Mouse (Mus musculus): ENCODE data around the gene Aox2. TPM values are rescaled to one million over a fixed set of nuclear protein-coding genes. Genes with fewer than 3 reads are reported as not detected.
A peak's percentile ranks its signal among the peaks of the same experiment; 100 is the strongest.

The Aox2 gene
- polyA plus RNA-seq, 1 experiment: 0.01 TPM

- Histone ChIP-seq H3K27ac (ENCODE audit: insufficient read depth, low read depth, low read length) (no peak overlapping the region), H3K4me1 (ENCODE audit: control insufficient read depth, insufficient read depth, insufficient read length, low read length) (no peaks in the 10 kb centered on the region), H3K27me3 (ENCODE audit: control insufficient read depth, insufficient read depth, low read length) (no peaks in the 10 kb centered on the region), H3K4me3 (ENCODE audit: low read depth, low read length) (no peak overlapping the region), H3K36me3 (ENCODE audit: control insufficient read depth, insufficient read depth, low read length) (no peaks in the 10 kb centered on the region)
- WGBS: 86% methylated on average over 5 of the region's 5 CpGs
- TF ChIP-seq POLR2A (IDR thresholded peaks at IDR 0.05; ENCODE audit: low read depth, low read length) (no peak), CTCF (IDR thresholded peaks at IDR 0.05; ENCODE audit: extremely low read depth, insufficient read length, insufficient replicate concordance, low read depth, low read length) (no peak)
Observed at GRCm38 (mm10) chr1:58382586-58383281, 104.6 kb downstream of the Aox2 start.

DNA sequence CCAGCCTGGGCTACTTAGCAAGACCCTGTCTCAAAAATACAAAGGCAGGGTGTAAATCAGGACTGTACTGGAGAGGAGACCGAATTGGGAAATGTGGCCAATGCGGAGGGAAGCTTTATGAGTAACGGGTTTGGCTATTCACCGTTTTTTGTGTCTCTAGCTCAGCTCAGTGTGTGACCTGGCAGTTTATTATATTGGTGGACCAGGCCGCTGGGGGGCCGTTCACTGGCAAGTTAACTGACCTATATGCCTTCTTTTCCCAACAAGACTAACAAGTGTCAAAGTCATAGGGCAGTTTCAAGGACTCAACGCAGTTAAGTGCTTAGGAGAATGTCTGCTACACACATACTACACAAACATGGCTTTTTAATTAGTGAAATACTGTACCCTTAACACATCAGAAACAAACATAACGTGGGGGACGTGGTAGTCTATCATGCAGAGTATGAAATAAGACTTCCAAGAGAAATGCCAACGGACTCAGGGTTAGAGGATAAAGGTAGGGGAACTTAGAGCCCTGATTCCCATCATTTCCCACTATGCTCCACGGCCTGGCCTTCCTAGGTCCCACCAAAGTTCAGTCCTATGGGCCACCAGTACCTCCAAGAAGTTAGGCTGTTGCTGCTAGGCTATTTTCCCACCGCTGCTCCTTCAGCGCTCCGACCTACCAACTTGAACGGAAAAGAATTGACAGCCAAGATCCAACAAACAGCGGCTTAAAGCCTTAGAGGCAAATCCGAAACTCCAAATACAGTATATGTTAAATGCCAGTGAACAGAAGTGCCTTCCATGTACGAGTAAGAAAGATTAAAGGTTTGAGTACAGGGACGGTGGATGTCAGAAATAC is 113.5 kb downstream of the Aox2 start:
- Histone ChIP-seq H3K4me3 (ENCODE audit: low read depth, low read length) (peak overlapping the region; percentile 91), H3K27me3 (ENCODE audit: control insufficient read depth, insufficient read depth, low read length) (no peaks in the 10 kb centered on the region), H3K36me3 (ENCODE audit: control insufficient read depth, insufficient read depth, low read length) (peaks cover 19% of the 10 kb centered on the region), H3K4me1 (ENCODE audit: control insufficient read depth, insufficient read depth, insufficient read length, low read length) (no peaks in the 10 kb centered on the region; the same call in 1 of the 2 replicates), H3K27ac (ENCODE audit: insufficient read depth, low read depth, low read length) (peak overlapping the region; percentile 97; the same call in 1 of the 2 replicates)
- TF ChIP-seq POLR2A (IDR thresholded peaks at IDR 0.05; ENCODE audit: low read depth, low read length) (no peak), CTCF (IDR thresholded peaks at IDR 0.05; ENCODE audit: extremely low read depth, insufficient read length, insufficient replicate concordance, low read depth, low read length) (no peak)
- 38% methylated on average over 19 of the region's 19 CpGs for WGBS

- WGBS: under 1% methylated on average over 16 of the region's 16 CpGs
- Histone ChIP-seq H3K4me3 (ENCODE audit: low read depth, low read length) (peak overlapping the region; percentile 91), H3K27ac (ENCODE audit: insufficient read depth, low read depth, low read length) (peak overlapping the region; percentile 97), H3K36me3 (ENCODE audit: control insufficient read depth, insufficient read depth, low read length) (peaks cover 23% of the 10 kb centered on the region), H3K27me3 (ENCODE audit: control insufficient read depth, insufficient read depth, low read length) (no peaks in the 10 kb centered on the region), H3K4me1 (ENCODE audit: control insufficient read depth, insufficient read depth, insufficient read length, low read length) (no peaks in the 10 kb centered on the region; the same call in 1 of the 2 replicates)
- TF ChIP-seq POLR2A (IDR thresholded peaks at IDR 0.05; ENCODE audit: low read depth, low read length) (no peak), CTCF (IDR thresholded peaks at IDR 0.05; ENCODE audit: extremely low read depth, insufficient read length, insufficient replicate concordance, low read depth, low read length) (no peak)
Observed at GRCm38 (mm10) chr1:58392268-58392651, 114.1 kb downstream of the Aox2 start.

DNA sequence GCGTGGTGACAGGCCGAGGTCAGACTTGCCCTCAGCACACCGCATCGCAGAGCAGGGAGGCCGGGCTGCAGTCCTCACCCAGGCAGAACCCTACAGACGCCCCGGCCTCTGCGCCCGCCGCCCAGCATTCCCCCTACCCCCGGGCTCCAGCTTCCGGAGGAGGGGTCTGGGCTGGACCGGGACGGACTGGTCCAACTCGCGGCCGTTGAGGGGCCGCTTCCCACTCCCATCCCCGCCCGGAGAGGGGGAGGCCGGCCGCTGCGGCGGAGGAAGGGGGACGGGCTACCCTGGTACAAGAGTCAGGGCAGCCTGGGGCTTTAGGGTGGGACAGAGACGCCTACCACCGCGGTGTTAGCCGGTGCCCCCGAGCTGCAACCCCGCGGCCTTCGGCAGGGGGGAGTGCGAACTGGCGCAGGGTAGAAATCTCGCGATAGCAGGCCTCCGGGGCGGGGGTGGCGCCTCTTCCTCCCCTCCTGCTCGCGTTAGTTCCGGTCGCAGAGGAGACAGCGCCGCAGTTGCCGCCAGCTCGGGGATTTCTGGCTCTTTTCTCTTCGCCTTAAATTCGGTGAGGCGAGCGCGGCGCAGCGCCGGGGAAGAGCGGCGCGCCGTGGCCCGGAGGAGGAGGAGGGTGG is 114.6 kb downstream of the Aox2 start, which contains the start of gene Bzw1:
TSS of gene Bzw1 (plus strand) at position 247 of the 632 bp plus-strand sequence.
- 1% methylated on average over 58 of the region's 61 CpGs for WGBS
- Histone ChIP-seq H3K36me3 (ENCODE audit: control insufficient read depth, insufficient read depth, low read length) (peaks cover 25% of the 10 kb centered on the region), H3K4me1 (ENCODE audit: control insufficient read depth, insufficient read depth, insufficient read length, low read length) (no peaks in the 10 kb centered on the region; the same call in 1 of the 2 replicates), H3K27ac (ENCODE audit: insufficient read depth, low read depth, low read length) (peak within 1 kb of the TSS; percentile 97), H3K4me3 (ENCODE audit: low read depth, low read length) (peak within 1 kb of the TSS; percentile 91), H3K27me3 (ENCODE audit: control insufficient read depth, insufficient read depth, low read length) (no peaks in the 10 kb centered on the region)
- TF ChIP-seq CTCF (IDR thresholded peaks at IDR 0.05; ENCODE audit: extremely low read depth, insufficient read length, insufficient replicate concordance, low read depth, low read length): no peak
- TF ChIP-seq POLR2A (IDR thresholded peaks at IDR 0.05; ENCODE audit: low read depth, low read length): peak; percentile 83; the same call in 1 of the 2 replicates

DNA sequence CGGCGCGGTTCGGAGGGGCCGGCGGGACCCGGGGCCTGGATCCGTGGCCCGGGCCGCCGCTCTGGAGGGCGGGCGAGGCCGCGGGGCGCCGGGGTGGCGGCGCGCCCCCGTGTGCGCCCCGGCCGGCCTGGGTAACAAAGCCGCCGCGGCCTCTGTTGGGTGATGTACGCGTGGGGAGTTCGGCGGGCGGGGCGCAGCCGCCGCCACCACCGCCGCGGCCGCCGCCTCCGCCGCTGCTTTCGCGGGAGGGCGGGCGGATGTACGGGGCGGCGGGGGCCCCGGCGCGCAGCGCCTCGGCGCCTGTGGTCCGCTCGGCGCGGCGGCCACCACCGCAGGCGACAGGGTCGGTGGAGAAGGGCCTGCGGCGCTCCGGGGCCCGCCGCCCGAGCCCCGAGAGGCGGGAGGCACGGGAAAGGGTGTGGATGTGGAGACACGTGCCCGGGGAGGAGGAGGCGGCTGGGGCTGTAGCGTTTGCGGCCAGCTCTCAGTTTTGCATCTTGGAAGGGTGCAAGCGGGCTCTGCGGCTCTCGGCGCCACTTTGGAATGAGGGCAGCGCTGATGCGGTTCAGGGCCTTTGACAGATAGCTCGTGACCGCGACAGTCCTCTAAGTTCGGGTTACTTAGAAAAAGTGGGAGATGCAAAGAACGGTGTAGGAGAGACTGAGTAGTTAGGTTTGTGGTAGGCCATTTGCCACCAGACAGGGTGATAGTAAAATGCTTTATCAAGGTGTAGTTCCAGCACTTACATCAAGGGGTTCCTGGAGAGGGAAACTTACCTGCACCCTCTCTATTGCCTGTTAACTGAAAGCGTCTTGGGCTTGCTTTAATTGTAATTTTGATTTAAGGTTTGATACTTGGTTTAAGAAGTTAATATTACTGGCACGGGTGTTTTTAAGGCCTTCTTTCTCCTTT is 115.4 kb downstream of the Aox2 start:
- peak overlapping the region; percentile 91 for H3K4me3 ChIP-seq (ENCODE audit: low read depth, low read length)
- H3K4me1 ChIP-seq (ENCODE audit: control insufficient read depth, insufficient read depth, insufficient read length, low read length): no peaks in the 10 kb centered on the region; the same call in 1 of the 2 replicates
- H3K27ac ChIP-seq (ENCODE audit: insufficient read depth, low read depth, low read length): peak overlapping the region; percentile 84
- WGBS: 1% methylated on average over 83 of the region's 90 CpGs
- H3K27me3 ChIP-seq (ENCODE audit: control insufficient read depth, insufficient read depth, low read length): no peaks in the 10 kb centered on the region
- no peak for TF ChIP-seq POLR2A (IDR thresholded peaks at IDR 0.05; ENCODE audit: low read depth, low read length)
- no peak for TF ChIP-seq CTCF (IDR thresholded peaks at IDR 0.05; ENCODE audit: extremely low read depth, insufficient read length, insufficient replicate concordance, low read depth, low read length)
- peaks cover 30% of the 10 kb centered on the region for H3K36me3 ChIP-seq (ENCODE audit: control insufficient read depth, insufficient read depth, low read length)

DNA sequence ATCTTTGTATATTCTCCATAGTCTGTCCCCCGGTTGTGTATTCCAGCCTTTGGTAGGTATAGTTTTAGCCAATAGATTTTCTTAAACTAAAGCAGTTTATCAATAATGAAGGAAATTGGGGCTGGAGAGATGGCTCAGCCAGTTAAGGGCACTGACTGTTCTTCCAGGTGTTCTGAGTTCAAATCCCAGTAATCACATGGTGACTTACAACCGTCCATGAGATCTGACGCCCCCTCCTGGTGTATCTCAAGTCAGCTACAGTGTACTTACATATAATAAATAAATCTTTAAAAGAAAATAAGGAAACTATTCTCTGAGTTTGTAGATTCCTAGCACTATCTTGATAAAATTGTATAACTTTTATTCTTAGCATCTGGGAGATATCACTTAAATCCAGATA is 117.2 kb downstream of the Aox2 start:
- TF ChIP-seq POLR2A (IDR thresholded peaks at IDR 0.05; ENCODE audit: low read depth, low read length): no peak
- no peak for TF ChIP-seq CTCF (IDR thresholded peaks at IDR 0.05; ENCODE audit: extremely low read depth, insufficient read length, insufficient replicate concordance, low read depth, low read length)
- H3K36me3 ChIP-seq (ENCODE audit: control insufficient read depth, insufficient read depth, low read length): peaks cover 43% of the 10 kb centered on the region
- no peaks in the 10 kb centered on the region for H3K27me3 ChIP-seq (ENCODE audit: control insufficient read depth, insufficient read depth, low read length)
- no peaks in the 10 kb centered on the region; the same call in 1 of the 2 replicates for H3K4me1 ChIP-seq (ENCODE audit: control insufficient read depth, insufficient read depth, insufficient read length, low read length)
- H3K27ac ChIP-seq (ENCODE audit: insufficient read depth, low read depth, low read length): no peak overlapping the region
- 91% methylated on average over 3 of the region's 3 CpGs for WGBS
- no peak overlapping the region for H3K4me3 ChIP-seq (ENCODE audit: low read depth, low read length)
